Mouse (Mus musculus): ENCODE data around the gene Agbl4. TPM values are rescaled to one million over a fixed set of nuclear protein-coding genes. Genes with fewer than 3 reads are reported as not detected.
A peak's percentile ranks its signal among the peaks of the same experiment; 100 is the strongest.

Agbl4 gene
- total RNA-seq, 2 experiments from 2014 or later = 10.5 to 12.5 TPM

DNA sequence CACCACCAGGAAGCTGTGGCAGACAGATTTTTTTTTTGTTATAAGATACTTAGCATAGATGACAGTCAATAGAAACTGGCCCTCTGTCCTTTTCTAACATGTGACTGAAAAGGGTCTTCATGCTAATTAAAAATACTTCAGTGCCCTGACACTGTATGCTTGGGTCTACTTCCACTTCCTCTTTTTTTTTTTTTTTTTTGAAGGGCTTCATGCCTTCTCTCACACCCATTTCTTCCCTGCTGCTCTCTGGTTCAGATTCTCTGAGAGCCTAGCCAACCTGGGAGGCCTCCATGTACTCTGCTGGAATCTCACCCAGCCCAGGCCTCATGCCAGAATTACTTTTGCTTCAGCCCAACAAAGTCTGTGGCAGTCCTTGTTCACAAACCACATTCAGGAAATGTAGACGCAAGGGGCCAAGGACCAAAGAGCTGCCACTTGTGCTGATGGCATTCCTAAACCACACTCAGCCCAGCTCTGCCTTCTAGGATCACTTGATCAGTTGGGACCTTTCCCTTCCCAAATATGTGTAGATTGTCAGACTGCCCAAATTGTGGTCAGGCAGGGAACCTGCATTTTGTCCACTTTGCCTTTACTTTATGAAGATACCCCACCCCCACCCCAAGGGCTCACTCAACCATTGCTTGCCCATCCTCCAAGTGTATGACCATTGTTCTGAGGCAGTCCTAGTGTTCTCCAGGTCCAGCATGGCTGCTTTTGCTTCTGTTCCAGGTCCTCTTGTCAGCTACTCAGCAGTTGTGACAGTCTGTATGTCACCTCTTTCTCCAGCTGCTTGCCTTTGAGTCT, 1045.2 kb downstream of the Agbl4 start:
- DNase-seq (ENCODE audit: low spot score in 2 of 2) = peak; percentile 47 to 81

GRCm38 (mm10) chr4:111443906-111444615, 1046.6 kb downstream of the Agbl4 start:
- DNase-seq (ENCODE audit: low spot score in 2 of 2) = no peak

GRCm38 (mm10) chr4:111444616-111445160, 1047.2 kb downstream of the Agbl4 start:
- DNase-seq (ENCODE audit: low spot score in 2 of 2) = no peak

DNA sequence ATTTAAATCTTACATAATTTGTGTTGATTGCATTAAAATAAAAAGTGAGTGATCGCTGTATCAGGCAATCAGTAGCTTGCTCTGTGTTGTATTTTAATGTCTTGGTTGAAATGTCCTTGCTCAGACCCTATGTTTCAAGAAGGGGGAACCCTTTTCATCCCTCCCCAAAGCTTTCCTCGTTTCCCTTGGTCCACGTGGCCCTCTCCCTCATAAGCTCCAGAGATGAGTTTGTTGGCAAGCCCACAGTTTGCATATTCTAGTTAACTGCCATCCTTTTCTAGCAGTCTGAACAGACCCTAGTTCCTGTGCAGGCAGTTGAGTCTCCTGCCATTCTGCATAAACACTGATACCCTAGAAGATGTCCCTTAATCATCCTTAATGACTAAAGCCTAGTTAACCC, 1050.5 kb downstream of the Agbl4 start:
- DNase-seq (ENCODE audit: low spot score in 2 of 2) = no peak

GRCm38 (mm10) chr4:111448586-111448985, 1051.1 kb downstream of the Agbl4 start:
- DNase-seq (ENCODE audit: low spot score in 2 of 2) = no peak

- DNase-seq (ENCODE audit: low spot score in 2 of 2) = no peak
These were observed 1052.2 kb downstream of the Agbl4 start for GRCm38 (mm10) chr4:111449442-111450199.

GRCm38 (mm10) chr4:111451283-111451918, 1053.9 kb downstream of the Agbl4 start:
- DNase-seq (ENCODE audit: low spot score in 2 of 2) = no peak

GRCm38 (mm10) chr4:111452192-111452591, 1054.7 kb downstream of the Agbl4 start:
- DNase-seq (ENCODE audit: low spot score in 2 of 2) = no peak

- no peak for DNase-seq (ENCODE audit: low spot score in 2 of 2)
These were observed 1055.8 kb downstream of the Agbl4 start for GRCm38 (mm10) chr4:111453275-111453674.

DNA sequence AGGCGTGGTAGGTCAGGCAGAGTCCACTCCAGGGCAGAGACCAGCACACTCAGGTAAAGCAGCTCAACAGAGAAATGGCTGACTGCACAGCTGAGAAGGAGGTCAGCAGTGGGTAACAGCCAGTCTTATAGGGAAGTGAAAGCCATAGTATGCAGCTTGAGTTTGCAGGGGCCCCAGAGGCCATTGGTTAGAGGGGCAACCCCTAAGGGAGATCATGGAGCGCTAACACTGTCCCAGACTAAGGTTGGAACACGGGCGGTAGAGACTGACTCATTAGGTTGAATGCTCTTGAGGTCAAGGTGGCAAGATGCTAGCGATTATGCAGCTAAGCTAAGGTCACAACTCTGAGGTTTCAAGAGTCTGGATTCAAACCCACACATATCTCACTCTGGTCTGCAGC, 1058.2 kb downstream of the Agbl4 start:
- DNase-seq (ENCODE audit: low spot score in 2 of 2) = no peak

- no peak for DNase-seq (ENCODE audit: low spot score in 2 of 2)
These were observed 1060.1 kb downstream of the Agbl4 start for GRCm38 (mm10) chr4:111457568-111457967.

GRCm38 (mm10) chr4:111467293-111467773, 1069.9 kb downstream of the Agbl4 start:
- DNase-seq (ENCODE audit: low spot score in 2 of 2) = no peak

DNA sequence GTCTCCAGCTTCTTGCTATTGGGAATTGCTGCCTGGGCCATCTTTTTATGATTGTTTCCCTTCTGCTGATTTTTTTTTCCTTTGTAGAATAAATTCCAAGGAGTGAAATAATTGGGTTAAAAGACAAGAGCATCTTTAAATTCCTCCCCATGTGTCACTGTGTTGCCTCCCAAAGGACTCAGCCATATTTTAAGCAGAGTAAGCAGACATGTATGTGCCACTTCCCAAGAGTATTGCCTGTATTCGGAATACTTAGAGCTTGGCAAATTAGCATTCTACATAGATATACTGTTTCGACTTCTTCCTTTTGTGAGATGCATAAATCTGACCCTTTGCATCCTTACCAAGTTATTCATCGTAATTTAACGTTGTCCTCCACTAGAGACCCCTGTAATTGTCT, 1070.3 kb downstream of the Agbl4 start:
- DNase-seq (ENCODE audit: low spot score in 2 of 2) = no peak

DNA sequence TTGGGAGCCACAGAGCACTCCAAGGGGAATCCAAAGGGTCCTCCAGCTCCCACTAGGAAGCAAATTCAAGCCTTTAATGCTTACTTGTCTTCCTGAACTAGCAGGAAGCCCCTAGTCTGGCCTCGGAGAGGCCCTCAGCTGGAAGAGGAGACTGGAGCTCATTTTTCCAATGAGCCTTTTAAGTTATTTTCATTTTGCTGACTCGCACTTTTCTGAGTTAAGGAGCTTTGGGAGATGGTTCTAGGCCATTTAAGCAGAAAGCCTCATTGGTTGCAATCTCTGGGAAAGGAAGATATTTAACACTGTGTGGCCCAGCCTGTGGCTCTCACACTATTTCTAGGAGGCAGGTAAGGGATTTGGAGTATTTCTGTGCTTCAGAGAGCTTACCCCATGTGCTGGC, 1072.4 kb downstream of the Agbl4 start:
- no peak for DNase-seq (ENCODE audit: low spot score in 2 of 2)

DNA sequence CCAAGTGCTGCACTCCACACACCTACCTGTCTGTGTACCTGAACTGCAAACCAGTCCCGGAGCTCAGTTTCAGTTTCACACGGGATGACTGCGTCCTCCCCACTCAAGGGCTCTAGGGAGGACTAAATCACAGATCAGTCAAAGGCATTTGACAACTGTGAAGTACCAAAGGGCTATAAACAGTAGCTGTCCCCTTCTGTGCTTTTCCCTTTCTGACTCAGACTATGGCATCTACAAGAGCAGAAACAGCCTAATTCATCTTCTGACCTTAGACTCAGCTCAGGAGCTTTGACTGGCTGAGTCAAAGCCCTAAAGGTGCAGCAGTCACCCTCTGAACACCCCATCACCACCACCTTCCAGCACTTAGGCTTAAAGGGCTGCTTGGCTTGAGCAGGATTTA, 1074.3 kb downstream of the Agbl4 start:
- DNase-seq (ENCODE audit: low spot score in 2 of 2) = no peak

DNA sequence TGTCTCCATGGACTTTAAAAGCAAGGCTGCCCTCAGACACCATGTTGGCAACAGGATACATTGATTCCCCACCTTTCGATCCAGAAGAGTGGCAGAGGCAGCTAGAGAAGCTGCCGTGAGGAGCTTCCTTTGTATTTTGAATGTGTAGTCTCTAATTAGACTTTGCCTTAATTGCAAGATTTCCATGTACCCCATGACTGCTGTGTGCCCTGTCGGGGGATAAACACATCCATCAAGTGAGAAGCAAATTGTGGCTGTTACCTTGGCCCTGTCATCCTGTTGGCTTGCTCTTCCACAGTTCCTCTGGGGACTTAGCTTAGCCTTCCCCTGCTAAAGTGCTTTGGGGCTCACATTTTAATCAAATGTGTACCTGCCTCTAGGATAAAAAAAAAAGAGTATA, 1075.0 kb downstream of the Agbl4 start:
- DNase-seq (ENCODE audit: low spot score in 2 of 2) = no peak

DNA sequence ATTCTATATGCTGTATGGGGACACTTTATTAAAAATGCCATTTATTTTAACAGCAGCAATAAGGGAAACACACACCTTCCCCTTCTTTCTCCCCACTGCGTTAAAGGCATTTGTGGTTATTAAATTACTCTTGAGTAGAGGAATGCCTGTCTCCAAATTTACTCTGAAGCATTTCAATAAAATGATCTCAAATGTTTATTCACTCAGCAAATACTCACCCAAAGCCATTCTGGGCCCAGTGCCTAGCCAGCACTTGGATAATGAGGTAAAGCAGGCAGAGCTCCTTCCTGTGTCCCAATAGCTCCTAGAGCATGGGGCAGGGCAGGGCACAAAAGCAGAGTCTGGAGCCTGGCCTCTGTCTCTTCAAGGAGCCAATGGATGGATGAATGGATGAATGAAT, 1075.6 kb downstream of the Agbl4 start:
- DNase-seq (ENCODE audit: low spot score in 2 of 2) = no peak

DNA sequence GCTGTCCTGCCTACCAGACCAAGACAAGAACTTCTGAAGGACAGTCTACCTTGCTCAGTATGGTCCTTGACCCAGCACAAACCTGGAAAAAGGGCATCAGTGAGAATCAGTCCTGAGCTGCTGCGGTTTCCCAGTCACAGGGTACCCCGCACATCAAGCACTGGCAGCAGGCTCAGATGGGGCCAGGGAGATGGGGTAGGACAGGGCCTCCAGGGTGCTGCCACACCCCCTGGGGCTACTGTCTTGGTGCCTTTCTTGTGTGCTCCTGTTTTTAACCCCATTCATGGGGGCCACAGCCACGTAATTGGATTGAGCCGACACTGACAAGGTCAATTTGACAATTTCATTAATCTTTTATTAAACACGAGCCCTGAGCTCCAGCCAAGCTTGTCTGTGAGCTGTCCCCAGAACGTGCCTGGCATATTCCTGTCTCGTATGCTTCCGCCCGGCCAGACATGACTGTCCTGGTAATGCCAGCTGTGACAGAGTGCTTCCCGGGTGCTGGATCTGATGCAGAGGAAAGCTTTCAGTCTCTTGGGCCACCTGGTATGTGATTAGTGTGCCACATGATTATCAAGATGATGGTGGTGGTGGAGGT, 1078.0 kb downstream of the Agbl4 start:
- no peak for DNase-seq (ENCODE audit: low spot score in 2 of 2)

DNA sequence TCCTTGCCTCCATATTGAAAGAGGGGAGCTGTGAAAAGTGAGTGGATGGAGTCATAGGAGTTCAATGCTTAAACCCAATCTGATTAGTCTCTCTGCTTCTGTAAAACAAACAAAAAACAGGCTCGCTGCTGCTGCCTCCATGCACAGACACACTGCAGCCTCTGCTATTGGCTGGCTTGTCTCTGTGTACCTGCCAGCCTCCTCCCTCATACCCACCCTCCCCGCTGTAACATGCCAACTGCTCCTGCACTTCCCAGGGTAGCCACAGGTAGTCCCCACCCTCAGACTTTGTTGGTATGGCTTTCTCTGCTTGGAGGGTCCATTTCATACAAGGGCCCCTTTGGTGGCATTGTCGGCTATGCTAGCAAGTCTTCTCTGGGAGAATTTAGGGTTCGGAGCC, 1080.0 kb downstream of the Agbl4 start:
- no peak for DNase-seq (ENCODE audit: low spot score in 2 of 2)

DNA sequence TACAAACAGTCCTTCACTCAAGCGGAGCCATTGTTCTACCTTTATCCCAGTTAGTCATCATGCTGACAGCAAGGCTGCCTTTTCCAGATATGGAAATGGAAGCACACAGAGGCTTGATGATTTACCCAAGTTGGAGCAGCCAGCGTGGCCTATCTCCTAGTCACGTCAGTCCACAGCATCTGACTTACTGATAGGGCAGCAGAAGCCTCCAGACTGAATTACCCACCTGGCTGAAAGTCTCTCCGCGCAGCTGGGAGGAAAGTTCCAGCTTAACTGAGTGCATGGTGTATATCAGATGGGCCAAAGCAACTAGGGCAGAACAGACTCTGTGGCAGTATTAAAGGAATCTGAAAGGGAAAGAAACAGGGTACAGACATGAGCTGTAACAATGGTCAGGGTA, 1086.0 kb downstream of the Agbl4 start:
- DNase-seq (ENCODE audit: low spot score in 2 of 2) = no peak

- no peak for DNase-seq (ENCODE audit: low spot score in 2 of 2)
These were observed 1087.7 kb downstream of the Agbl4 start for GRCm38 (mm10) chr4:111485189-111485588.

Data from layer of hippocampus, postnatal 14 days (tissue).